Mouse (Mus musculus) kidney, adult 11 months (tissue): ENCODE measurements around the gene Cep290.

ENCODE experiments used
- DNase-seq: peaks from one replicate; pipeline ENCODE4 v3.0.0; 2022

The Cep290 gene

DNA sequence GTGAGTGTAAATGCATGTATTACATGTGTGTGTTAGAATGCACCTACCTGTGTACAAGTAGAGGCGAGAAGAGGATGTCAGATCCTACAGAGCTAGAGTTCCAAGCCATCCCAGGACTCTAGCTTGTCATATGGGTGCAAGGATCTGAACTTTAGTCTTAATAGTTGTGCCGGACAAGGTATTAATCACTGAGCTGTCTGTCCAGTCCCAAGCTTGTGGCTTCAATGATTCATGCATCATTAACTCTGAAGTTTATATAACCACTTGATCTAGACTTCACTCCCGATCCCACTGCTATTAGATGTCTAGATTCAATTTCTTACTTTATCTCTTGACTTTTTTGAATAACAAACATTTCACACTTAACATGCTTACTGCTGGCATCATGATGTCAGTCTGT lies 111.0 kb downstream of the Cep290 start:
- DNase-seq = no peak

DNA sequence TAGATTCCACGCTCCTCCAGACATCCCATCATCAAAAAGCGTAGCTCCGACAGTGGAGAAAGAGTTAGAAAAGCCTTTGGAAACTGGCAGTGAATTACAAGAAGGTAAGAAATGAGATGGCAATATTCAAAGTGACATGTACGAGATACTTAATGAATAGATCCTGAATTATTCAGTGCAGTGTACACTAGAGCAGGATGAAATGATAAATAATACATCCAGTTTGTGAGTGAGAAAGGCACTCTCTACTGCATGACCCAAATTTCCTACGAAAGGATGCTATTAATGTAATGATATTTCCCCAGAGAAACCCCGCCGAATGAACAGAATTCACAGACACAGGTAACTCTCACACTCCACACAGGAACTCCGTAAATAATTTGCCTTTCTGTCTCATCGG lies 116.2 kb downstream of the Cep290 start:
- DNase-seq = no peak

DNA sequence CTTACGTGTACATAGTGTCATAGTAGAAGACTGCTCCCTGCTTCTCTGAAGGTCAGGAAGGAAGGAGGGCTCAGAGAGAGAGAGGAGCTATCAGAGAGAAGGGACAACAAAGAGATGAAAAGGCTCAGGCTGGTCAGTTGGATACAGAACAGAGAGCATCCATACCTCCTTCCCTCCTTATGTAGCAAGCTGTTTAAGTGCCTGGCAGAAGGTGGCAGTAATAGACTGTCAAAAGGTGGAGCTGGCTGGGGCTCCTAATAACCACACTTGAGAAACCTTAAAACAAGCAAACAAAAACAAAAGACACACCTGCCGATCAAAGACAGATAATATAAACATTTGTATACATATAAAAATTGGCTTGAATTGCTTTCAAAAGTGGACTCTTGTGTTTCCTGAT lies 116.9 kb downstream of the Cep290 start:
- no peak for DNase-seq

DNA sequence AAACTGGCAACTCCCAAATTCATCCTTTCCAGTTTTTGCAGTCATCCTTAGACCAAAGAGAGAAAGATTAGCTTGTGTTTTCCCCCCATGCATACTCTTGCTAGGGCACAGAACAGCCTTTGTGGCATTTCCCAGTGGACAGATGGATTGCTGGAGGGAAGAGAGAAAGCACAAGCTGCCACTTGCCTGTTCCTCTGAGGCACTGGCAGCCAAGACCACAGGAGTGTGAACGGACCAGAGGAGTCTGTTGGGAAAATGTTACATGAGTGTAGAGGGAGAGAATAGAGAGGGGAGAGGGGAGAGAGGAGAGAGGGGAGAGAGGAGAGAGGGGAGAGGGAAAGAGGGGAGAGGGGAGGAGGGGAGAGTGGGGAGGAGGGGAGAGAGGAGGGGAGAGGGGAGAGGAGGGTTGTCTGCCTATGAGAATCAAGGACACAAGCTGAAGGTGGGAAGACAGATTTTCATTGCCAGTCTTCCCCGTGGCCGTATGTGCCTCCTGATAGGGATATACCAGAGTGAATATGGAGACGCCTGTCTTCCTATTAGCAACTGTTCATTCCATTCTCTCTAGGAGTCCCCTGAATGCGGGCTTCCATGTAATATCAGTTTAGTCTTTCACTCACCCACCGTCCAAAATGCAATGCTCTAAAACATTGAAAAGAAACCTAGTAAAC lies 130.0 kb downstream of the Cep290 start:
- DNase-seq = no peak

DNA sequence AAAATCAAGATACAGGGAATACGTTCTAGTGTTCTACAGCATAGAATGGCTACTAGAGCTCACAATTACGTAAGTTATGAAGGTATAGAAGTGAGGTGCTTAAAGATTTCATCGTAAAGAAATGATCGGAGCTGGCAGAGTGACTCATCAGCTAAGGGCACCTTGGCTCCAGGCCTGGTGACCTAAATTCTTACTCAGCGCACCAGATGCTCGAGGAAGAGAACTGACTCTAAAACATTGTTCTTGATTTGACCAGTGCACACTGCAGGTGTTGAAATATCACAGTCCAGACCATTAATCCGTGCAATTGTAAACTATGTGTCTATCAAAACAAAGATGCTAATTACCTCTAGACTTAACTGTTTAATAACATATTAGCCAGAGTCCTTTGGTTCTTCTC lies 132.1 kb downstream of the Cep290 start:
- DNase-seq = no peak

DNA sequence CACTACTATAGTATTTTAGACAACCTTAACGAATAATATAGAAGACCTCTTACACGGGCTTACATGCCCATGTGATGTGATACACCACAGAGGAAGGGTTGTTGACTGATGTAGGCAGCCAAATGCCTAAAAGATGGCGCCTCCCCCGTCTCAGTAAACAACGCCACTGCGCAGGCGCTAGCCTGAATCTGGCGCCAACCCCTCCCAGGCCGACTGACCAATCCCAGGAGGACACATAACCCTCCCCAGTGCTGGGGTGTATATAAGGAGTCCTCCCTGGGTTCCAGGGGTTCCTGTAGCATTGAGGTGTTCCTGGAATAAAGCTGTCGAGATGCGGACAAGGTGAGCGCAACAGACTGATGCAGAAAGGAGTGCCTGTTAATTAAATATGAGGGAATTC lies 132.7 kb downstream of the Cep290 start:
- no peak for DNase-seq

DNA sequence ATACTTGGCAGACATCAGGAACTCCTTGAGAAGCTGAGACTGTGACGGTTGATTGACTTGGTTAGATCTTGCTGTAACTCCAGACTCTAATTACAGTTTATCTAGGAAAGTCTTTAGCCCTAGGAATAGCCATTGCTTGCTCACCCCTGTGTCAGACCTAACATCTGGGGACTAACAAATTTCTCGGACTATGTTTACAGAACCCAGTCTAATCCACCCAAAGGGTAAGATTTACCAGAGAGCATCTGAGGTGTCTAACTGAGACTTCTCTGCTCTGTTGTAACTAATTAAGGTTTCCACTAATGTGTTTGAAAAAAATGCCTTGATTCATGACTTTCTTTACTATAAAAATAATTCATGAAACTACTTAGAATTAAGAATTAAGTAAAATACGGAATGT lies 135.1 kb downstream of the Cep290 start:
- DNase-seq = no peak
